Mouse (Mus musculus): ENCODE measurements around the gene Rpl21.
A peak's percentile ranks its signal among the peaks of the same experiment; 100 is the strongest.

The Rpl21 gene

DNA sequence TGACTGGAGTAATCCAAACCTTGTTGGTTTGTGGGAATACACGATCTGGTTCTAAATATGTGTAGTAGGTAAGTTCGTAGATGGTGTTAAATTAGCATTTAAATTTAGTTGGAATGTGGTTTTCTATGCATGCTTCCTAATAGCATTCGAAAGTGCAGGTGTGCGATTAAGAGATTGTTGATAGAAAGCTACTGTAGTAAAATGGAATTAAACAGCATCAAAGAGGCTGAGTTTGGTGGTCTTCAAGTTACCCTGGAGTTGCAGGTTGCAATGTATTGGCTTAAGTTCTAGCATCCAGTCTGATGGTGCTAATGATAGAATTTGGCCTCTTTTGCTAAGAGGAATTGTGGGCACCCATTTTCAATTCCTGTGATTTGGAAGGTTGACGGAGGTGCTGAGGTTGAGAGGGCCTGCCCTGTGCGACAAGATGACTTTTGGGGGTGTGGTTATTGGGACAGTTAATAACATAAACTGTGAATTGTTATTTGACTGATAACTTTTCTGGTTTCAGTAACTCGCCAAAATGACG, 1.0 kb downstream of the Rpl21 start:
- DNase-seq (ENCODE audit: low read depth, low spot score): no peak

DNA sequence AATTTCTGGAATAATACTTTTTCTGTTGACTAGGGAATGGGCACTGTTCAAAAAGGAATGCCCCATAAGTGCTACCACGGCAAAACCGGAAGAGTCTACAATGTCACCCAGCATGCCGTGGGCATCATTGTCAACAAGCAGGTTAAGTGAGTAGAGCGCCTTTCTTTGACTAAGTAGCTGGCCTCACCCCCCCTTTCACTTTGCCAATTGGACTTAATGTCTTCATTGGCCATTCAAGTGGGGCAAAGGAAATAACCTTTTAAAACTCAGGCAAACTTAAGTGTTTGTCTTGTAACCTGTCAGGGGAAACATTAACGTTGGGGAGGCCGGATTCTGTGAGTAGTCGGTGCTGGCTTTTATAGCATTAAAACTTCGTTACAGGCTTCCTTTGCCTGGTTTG, 2.3 kb downstream of the Rpl21 start:
- no peak for DNase-seq (ENCODE audit: low read depth, low spot score)

DNA sequence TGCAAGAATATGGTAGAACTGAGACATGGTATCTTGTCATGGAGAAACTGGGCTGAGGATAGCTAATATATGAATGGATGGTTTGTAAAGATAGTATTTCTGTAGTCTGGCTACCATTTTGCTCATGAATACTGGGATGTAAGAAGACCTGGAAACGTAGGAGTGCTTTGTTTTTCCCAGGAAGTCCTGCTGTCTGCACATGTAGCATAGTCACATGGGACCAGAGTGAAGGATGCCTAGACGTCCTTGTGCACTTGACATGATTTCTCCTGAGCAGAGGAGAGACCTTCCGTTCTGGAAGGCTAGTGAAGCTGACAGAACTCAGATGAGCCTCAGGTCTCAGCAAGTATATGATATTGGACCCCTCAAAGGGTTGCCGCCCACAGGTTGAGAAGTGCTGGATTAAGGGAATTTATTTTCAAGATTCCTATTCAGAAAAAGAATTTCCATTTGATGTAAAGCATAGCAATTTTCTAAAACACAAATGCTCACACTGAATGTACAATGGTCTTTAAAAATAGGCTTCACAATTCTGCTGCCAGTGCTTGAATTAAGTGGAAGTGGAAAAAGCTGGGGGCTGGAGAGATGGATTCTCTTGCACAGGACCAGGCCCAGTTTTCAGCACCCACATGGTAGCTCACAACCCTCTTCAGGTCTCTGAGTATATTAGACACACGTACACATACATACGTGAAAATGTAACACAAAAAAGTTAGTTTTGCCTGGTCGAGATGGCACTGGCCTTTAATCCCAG, 5.5 kb downstream of the Rpl21 start:
- no peak for DNase-seq (ENCODE audit: low read depth, low spot score)

DNA sequence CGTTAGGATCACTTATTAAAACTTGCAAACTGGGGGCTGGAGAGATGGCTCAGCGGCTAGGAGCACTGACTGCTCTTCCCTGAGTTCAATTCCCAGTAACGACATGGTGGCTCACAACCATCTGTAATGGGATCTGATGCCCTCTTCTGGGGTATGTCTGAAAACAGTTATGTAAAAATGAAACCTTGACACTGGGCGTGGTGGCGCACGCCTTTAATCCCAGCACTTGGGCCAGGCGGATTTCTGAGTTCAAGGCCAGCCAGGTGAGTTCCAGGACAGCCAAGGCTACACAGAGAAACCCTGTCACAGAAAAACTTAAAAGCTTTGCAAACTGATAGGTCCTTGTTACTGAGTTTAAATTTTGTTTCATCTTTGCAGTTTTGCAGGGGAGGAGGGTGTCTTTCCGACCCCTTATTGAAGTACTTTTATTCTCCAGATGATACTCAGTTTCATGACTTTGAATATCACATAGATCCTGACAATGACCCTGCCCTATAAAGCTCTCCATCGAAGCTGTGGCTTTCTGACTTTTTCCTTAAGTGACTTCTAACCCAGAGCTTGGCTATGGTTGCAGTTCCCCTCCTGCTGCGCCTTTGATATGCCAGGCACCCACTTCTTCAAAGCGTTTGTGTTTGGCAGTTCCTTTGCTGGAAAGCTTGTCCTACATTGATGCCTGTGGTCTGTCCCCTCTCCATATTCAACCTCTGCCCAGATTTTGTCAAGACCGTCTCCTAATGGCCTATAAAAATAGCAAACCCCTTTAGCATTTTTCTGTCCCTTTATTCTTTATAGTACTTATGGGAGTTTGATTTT, 6.4 kb downstream of the Rpl21 start:
- DNase-seq (ENCODE audit: low read depth, low spot score): peak; percentile 72

DNA sequence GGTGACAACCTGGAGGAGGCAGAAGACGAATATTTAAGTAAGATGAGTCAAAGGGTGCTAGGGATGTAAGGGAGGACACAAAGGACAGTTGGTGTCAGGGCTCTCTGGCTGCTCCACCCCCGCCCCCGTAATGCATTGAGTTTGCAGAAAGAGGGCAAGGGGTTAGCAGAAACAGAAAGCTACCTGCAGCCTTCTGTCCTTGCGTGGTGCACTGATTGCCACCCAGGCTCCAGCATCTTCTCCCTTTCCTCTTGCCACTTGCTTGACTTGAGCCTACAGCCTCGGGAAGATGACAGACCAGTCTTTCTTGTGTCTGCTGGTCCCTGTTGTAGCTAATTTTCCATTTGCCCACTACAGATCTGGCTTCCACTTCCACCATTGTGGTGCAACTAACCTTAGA, 7.1 kb downstream of the Rpl21 start:
- no peak for DNase-seq (ENCODE audit: low read depth, low spot score)

DNA sequence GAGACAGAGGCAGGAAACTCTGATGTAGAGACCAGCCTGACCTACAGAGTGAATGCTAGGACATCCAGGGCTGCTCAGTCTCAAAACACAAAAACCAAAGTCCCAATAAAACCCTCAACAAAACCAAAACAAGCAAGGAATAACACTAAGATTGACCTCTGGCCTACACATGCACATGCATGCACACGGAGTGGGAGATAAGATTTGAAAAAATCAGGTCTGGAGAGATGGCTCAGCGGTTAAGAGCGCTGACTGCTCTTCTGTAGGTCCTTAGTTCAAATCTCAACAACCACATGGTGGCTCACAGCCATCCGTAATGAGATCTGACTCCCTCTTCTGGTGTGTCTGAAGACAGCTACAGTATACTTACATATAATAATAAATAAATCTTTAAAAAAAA, 7.7 kb downstream of the Rpl21 start:
- DNase-seq (ENCODE audit: low read depth, low spot score): peak; percentile 34

DNA sequence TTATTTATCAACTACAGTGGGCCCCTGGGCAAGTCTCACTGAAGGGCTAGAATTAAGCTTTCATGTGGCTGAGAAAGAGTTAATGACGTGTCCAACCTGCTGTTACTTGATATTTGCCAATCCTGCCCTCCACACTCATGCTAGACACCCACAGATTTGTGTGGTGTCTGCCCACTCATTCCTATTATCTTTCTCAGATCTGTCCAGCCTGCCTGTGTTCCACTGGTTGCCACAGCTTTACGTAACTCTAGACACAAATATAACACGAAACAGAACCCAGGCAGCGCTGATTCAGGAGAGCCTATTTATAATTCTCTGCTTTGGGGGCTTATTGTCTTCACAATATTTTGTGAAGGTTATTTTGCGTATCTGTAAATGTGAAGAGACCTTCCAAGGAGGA, 8.6 kb downstream of the Rpl21 start:
- DNase-seq (ENCODE audit: low read depth, low spot score): no peak

DNA sequence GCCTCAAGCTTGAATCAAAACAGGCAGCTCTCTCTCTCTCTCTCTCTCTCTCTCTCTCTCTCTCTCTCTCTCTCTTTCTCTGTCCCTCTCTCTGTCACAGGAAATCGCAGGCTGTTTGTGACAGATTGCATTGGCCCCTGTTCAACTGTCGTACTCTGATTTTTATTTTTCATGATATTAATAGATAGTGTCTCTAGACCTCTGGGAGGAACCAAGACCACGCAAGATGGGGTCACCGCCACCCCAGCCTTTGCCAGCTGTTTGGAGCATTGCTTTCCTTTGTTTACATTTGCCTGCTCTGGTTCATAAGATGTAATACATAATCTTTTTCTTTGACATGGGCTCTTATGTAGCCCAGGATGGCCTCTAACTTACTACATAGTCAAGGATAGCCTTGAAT, 9.3 kb downstream of the Rpl21 start:
- DNase-seq (ENCODE audit: low read depth, low spot score): no peak

DNA sequence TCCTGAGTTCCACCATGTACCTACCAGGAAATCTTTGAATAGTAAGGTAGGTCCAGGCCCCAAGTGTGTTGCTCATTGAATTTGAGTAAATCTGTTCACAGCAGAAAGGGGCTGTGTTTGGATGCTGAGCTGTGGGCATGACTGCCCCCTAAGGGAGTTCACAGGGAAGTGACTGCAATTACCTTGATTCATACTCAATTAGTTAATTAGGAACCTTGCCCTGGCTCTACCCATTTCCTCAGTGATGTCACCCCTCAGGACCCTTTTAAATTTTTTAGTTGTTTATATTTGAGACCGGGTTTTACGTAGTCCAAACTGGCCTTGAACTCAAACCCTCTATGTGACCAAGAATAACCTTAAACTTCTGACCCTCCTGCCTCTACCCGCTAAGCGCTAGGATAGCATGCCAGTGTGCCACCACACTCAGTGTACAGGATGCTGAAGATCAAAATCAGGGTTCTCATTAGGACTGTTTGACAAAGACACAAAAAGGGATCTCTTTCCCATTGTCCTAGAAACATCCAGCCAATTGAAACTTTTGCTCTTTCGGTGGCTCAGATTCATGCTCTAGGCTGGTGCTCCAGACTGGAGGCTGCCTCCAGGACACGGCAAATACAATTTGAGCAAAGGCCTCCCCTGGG, 11.7 kb downstream of the Rpl21 start:
- no peak for DNase-seq (ENCODE audit: low read depth, low spot score)

DNA sequence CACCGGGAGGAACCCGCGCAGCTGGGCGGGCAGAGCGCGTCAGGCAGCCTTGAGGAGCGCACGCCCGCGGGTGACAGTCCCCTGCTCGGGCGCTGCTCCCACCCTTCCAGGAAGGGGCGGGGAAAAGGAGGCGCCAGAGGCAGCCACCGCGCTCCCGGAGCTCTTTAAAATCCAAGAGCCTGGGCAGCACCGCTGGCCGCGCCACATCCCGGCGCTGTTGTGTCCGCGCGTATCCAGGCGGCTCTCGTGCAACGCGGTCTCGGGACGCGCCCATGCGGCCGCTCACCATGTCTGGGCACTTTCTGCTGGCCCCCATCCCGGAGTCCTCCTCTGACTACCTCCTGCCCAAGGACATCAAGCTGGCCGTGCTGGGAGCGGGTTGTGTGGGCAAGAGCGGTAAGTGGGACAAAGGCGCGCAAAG, 12.3 kb downstream of the Rpl21 start, which contains the start of gene Rasl11a:
TSS of gene Rasl11a (plus strand) at position 127 of the 421 bp plus-strand sequence.
- peak; percentile 92 for DNase-seq (ENCODE audit: low read depth, low spot score)

DNA sequence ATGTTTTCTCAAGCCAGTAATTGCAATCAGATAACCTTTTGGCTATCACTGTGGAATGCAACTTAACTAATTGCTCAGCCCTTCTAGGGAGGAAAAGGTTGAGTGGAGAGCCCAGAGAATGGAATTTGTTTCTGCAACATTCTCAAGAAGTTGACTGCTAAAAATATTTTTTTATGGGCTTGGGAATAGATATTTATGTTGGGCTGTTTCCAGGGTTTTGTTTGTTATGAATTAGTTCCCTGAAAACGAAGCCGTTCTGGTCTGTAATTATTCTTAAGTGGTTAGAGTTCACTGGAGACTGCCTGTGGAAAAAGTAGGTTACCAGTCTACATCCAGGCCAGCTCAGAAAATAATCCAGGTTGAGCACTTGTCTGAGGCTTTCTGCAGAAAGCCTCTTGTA, 13.8 kb downstream of the Rpl21 start:
- DNase-seq (ENCODE audit: low read depth, low spot score): no peak

DNA sequence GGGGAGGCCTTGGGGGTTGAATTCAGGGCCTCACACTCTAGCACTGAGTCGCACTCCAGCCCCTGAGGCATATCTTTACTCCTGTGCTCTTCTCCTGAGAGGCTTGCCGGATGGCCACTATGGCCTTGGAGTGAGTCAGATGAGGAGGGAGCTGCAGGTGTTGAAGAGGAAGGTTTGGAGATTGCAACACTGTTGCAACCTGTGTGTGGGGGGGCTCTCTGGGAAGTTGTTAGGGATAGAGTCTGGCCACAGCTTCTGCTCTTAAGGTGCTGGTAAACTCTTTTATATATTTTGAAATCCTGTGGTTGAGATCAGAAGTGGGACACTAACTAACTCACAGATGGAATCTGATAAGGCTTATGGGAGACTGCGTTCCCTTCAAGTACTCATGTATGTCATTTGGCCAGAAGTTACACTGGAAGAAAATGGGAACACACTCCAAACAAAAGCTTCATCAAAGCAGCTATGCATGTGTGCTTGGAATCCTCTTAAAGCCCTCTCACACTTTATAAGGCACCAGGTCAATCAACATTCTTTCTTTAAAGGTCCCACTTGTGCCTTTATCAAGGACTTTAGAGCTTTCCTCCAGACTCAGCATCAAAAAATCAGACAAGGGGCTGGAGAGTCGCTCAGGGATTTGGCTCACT, 16.4 kb downstream of the Rpl21 start:
- no peak for DNase-seq (ENCODE audit: low read depth, low spot score)

DNA sequence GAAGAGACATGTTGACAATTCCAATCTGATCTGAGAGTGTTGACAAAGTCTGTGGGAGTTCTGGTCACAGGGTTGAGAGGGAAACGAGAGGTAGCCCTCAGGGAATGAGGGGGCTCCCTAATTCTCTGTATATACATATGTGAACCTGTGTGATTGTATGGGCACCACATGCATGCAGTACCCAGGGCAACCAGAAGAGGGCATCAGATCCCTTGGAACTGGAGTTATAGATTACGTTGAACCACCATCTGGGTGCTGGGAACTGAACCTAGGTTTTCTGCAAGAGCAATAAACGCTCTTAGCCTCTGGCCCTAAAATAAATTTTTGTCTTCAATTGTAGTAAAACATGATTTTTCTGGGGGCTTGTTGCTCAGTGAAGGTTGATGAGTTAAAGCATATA, 23.4 kb downstream of the Rpl21 start:
- peak; percentile 39 for DNase-seq (ENCODE audit: low read depth, low spot score)

DNA sequence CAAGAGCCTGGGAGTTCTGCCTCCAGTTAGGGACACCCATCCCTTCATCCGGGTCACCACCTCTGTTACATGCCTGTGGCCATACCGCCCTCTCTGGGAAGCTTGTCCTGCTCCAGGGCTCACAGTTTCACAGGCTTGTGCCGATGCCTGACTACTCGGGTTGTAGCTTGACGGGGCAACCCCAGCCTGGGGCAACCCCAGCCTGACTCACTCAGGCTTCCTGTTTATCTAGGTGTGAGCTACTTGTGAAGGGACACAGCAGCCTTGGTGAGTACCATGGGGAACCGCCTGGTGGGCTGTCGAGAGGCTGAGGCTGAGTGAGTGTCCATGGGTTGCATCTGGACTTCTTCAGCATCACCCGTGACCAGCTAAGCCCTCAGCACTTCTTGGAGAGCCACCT, 24.9 kb downstream of the Rpl21 start:
- DNase-seq (ENCODE audit: low read depth, low spot score): peak; percentile 22

DNA sequence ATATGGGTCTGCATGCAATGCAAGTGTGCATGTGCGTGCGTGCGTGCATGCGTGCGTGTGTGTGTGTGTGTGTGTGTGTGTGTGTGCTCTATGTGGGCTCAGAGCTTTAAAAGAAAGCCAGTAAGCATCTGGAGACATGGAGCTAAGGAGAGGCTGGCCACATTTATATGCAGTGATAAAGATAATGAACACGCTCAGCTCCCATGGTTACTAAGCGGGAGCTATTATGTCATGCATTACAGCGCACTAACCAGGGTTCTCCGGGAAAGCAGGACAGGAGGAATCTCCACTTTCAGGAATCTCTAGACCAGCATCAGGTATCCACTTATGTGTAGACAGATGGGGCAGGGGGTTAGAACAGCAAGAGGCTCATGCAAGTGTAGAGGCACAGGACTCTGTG, 26.1 kb downstream of the Rpl21 start:
- DNase-seq (ENCODE audit: low read depth, low spot score): no peak

DNA sequence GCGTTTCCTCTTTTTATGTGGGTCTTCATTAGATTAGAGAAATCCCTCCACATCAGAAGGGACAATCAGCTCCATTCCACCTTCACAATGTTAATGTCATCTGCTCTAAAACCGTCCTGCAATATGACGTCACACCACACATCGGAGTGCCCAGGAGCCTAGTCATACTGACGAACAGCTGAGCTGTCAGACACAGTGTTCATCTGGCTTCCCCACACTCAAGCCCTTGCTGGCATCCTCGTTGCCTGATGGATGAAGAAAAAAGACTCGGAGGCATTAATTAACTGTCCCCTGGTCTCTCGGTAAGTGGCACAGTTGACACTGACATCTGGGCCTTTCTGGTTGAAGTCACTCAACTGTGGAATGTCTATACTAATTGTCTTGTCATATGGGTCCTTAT, 26.6 kb downstream of the Rpl21 start:
- DNase-seq (ENCODE audit: low read depth, low spot score): no peak

DNA sequence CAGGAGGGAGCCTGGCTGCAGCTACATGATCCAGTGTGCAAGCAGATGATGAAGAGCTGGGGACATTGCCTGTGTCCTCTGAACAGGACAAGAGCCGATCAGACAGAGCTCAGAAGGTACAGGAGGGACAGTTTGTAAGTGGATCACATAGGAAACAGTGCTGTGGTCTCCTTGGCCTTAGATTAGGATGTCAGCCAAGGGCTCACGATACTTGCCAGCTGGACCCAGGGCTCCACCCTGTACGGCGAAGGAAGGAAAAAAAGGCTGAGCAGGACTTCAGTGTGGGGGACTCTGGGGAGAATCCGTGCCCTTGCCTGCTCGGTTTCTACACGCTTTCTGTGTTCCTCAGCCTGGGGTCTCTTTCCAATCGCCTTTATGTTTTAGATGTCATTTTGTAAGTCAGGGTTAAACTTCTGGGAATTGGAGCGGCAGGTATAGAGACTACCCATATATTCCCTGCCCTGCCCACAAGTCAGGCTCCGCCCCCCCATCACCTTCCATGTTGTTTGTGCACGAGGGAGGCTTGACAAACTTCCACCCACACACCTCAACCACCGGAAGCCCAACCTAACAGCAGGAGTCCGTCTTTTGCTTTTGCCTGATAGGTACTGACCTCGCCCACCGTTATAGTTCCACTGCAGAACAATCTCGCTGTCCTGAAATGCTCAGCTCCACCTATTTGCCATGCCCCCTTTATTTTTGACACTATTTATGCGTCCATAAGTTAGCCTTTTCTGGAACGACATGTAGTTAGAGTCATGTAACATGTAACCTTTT, 27.7 kb downstream of the Rpl21 start:
- DNase-seq (ENCODE audit: low read depth, low spot score): peak; percentile 73

DNA sequence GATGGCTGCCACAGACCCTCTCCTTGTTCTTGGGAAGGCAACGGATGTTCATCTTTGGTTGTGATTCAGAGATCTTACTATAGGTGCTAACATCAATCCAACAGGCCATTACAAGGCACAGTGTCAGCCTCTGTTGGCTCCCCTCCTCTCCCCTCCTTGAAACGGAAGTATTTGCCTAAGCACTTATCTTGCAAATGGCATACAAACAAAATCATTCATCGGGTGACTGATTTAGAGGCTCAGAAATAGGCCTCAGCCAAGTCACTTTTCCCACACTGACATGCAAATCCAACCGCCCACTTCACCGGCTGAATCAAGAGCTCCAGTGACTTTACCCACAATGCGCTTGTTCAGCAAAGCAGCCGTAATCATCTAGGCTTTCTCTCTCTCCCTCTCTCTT, 28.9 kb downstream of the Rpl21 start:
- DNase-seq (ENCODE audit: low read depth, low spot score): peak; percentile 43

DNA sequence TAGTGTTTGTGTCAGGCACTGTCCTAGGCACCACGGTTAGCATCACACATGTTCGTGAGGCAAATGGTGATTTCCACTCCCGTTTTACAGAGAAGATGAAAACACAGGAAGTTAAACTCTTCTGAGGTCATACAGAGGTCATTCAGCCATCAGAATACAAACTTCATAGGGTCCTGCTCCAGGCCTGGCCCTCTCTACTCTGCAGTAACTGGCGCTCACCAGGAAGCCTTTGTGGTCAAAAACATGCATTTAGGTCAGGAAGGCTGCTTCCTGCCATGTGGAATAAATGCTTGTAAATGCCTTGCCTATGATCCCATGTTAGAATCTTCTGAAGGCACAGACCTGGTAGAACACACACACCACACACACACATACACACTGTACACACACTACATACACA, 32.8 kb downstream of the Rpl21 start:
- DNase-seq (ENCODE audit: low read depth, low spot score): no peak

DNA sequence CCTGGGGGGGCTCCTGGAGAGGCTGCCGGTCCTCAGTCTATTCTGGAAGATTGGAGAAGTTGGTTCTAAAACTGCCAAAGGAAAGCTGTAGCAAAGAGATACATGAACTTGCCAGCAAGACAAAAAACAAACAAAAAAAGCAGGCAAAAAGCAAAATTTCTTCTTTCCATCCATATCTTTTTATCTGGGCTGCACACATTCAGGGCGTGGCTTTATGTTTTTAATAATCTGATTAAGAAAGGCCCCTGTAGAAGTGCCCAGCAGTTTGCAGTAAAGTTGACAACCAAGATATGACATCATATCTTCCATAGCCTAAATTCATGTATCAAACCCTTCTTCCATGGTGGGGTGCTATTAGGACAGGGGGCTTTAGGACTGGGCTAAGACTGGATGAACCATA, 33.6 kb downstream of the Rpl21 start:
- DNase-seq (ENCODE audit: low read depth, low spot score): no peak

All from ZHBTc4 (cell line).